Mouse (Mus musculus) right cerebral cortex, adult 2 months (tissue): ENCODE measurements at regions not wholly inside any gene's neighbourhood (a gene's known extent, or its start where the extent isn't known, plus 50 kb on each side); places are given as distances from the start of the nearest gene placed in this dataset.

Source experiments
- DNase-seq, 2 experiments: peaks; one replicate each; pipeline ENCODE4 v3.0.0; 2021 to 2022; ENCODE audit warnings: low spot score in 2 of 2

DNA sequence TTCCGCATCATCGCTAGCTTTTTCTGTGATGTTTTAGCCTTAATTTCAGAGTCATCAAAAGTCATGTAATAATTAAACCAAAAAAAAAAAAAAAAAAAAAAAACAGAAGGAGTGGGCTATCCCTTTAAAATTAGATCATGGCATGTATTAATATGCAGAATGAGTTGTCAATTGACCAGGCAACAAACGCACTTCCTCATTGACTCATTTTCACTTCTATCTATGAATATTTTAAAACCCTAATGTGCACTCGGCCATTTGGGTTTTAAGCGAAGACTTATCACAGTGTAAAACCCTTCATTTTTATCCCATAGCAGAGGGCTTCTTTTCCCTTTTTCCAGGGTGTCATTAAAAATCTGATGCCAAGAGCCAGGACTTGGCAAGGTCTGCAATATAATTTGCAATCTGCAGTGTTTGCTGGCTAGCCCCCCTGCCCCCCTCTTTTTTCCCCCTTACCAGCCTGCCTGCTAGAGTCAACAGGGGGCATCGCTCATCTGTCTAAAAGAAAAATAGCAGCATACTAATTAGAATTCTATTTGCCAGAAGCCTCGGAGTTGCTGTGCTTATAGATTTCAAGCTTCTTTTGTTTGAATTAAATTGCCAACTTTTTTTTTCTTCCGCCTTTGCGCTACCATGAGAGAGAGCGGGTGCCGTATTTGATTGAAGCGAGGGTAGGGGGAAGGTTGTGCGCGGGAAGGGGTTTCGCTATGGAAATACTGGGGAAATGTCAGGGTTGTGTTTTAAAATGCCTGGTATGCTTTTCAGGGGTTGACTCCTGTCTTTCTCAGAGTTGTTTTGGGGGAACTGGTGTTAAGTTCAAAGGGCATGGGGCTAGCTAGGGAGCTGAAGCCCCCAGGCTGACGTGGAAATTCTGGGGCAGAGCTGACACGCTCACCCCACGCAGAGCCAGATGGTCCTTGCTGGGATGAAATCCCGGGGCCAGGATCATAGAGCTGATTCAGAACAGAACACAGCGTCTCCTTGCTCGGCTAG, 248.3 kb downstream of the Nr2f2 start:
- peak in 1 of 2 experiments; percentile 8 for DNase-seq

DNA sequence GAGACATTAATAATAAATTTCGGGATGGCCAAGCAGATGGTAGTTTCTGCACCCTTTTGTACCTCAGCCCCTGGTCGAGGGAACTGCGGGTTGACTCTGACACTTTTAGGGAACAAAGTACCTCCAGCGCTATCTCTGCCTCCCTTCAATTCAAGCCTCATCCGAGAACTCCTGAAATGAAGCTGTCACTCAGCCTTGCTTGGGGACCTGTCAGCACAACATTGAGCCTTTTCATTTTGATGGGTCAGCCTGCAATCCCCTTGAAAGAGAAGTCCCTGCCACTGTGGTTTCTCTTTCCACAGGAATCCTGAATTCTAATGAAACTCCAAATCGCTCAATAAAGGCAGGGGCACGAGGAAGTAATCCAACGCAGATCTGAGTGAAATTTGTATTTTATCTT, 257.5 kb downstream of the Nr2f2 start:
- no peak for DNase-seq

DNA sequence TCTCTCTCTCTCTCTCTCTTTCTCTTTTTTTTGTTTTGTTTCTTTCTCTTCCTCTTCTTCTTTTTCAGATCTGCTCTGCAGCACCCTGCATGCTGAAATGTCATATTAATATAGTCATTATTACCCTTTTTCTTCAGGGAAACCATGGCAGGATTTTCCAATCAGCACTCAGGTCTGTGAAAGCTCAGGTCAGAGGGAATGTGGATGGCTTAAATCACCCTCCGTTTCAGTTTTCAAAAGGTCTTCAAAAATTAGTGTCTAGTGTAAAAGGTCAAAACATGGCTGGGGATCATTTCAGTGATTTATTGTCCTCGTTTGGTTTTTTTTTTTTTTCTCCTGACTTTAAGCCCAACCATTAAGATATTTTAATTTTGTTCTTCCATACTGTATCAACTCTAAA, 261.5 kb downstream of the Nr2f2 start:
- no peak for DNase-seq

DNA sequence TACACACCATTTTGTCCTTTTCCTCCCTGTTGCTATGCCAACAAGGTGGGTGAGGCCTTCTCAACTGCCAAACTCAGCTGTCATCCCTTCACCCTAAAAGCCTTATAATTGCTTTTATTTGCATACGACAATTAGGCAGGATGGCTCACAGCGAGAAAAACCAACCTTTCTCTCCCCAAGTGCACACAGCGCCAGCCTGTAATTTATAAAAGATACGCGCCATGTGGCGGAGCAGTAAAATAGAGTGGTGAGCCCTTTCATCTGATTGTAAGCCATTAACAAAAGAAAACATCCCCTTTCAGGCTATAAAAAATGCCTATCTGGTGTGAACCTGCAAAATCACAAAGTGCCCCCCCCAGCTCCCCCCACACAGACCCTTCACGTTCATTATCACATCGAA, 262.0 kb downstream of the Nr2f2 start:
- no peak for DNase-seq

DNA sequence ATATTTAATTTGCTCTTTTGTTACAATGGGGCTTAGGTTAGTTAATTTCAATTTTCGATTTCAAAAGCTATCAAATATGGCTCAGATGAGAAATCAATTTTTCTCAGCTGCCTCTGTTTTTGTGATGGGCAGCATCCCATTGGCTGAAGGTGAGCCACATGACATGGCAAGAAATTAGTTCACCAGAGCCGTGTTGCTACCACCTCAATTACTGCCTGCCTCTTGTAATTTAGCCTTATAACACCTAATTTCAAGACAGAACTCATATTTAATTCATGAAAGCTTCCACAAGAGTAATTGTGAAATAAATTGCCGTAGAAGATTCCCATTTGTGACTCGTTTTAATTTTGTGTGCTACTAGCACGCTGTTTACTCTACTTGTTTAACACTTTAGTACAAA, 262.9 kb downstream of the Nr2f2 start:
- DNase-seq, result no peak

DNA sequence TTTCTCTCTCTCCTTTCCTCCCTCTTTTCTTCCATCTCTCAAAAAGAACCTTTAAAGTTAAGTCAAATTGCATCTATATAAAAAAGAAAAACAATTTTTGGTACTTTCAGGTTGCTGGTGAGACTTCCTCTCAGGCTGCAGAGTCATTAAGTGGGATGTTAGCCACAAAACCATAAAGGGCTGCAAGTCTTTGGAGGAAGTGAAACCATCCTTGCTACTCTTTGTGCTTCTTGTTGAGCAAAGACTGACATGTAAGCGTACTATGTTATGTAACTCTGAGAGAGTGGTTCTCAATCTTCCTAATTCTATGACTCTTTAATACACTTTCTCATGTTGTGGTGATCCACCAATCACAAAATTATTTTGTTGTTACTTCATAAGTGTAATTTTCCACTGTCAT, 267.5 kb downstream of the Nr2f2 start:
- no peak for DNase-seq

DNA sequence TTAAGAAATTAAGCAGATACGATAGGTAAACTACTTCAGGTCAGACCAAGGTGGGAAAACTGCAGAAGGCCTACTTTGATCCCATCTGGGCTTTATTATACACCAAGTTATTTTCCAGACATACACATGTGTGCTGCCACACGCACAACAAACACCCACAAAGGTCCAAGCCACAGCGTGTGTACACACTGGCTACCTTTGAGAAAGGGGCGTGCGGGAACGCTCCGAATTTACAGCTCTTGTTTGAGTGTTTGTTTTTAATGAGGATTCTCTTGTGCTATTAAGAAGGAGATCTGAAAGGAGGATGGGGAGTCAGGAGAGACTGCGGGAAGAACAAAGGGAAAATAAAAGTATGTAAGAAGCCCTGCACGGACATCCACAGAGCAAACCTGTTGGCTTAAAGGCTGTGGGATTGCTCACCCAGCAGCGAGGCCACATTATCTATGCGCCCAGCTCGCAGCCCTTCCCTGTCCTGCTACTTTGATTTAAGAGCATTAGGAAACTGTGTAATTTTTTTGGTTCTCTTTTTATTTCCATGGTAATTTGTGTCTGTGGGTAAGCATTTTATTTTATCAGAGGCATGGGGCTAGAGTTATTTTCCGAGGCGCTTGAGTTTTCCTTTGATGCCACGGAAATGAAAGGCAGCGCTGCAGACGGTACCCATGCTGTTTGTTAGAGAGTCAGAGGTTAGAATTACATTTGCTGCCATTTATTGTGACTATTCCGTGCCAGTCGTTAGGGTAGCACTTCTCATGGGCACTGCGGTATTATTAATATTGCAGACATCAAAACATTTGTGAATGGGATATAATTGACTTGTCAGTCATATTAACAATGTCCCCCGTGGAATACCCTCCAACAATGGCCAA, 272.4 kb downstream of the Nr2f2 start:
- DNase-seq, result no peak

DNA sequence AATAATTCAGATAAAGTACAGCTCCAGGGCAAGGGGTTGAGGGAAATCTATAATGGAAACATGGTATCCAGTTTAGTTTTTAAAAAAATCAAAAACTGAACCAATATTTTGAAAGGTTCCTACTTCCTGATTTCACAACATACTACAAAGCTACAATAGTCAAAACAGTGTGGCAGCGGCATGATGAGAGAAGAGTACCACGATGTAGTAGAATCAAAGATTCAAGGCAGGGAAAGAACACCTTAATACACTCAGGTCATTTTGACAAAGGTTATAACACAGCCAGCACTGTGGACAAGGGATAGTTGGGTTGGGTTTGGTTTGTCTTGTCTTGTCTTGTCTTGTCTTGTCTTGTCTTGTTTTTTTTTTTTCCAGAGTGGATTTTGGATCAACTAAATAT, 274.4 kb downstream of the Nr2f2 start:
- no peak for DNase-seq

DNA sequence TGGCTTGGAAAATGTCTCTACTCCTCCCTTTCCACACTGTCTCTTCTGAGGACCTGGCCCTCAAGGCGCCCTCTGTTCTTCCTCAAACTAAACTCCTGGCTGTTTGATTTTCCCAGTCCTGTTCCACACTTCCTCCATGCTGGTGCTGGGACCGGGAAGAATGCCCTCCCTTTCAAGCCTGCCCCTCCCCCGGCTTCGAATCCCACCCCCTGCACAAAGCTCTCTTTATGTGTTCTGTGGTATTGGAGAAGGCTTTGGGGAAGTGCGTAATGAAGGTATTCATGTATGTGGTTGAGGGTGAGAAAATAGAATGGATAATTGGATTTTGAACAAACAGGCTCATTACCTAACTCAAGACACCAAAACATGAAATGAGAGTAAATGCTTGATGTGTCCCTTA, 277.4 kb downstream of the Nr2f2 start:
- no peak for DNase-seq

DNA sequence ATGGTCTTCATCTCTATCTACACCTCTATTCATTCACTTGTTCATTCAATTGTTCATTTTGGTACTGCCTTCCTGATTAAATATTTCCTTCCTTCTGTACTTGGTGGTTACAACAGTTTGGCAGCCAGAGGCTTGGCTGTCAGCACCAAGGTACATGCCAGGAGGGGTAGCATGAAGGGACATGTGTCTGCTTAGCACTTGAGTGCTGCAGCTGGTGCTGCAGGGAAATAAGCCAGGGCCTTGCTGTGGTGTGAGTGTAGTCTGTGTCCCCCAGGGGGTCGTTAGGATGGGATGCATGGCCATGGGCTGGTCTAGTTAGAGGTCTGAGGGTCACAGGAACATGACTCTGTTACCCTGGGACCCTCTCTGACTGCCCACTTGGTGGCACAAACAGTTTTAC, 296.9 kb downstream of the Nr2f2 start:
- no peak for DNase-seq

DNA sequence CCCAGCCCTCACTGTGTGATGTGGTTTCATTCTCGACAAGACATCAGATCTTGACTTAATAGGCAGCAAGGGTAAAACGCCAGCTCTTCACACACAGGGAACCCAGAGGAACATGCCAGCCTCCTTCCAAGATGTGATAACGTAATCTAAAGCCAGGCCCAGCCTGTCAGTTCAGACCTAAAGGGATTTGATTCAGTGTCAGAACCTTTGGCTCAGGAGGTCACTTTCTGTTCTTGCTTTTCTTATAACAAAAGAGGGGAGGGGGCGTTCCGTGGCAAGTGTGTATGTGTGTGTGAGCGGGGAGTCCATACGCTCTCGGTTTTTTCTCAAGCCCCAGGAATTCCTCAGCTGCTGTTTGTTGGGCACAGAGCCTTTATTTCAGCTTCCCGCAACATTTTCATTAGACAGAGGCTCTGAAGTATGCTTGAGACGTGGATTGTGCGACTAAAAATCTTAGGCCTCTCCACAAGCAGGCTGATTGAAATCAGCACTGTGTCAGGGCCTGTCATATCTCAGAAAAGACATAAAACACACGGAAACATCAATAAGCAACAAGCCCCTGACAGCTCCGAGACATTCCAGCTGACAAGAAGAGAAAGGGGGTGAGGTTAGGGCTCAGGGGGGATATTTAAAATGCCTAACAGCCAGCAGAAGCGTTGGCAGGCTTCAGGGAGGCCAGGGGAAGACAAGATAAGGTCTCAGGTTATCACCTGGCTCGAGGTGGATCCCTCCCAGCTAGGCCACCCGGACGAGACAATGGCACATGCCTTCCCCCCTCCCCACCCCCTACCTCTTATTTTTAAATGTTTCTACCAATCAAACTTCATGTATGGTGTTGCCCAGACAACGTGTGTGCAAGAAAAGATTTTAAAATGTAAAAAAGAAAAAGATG, 298.5 kb downstream of the Nr2f2 start:
- DNase-seq, result no peak

DNA sequence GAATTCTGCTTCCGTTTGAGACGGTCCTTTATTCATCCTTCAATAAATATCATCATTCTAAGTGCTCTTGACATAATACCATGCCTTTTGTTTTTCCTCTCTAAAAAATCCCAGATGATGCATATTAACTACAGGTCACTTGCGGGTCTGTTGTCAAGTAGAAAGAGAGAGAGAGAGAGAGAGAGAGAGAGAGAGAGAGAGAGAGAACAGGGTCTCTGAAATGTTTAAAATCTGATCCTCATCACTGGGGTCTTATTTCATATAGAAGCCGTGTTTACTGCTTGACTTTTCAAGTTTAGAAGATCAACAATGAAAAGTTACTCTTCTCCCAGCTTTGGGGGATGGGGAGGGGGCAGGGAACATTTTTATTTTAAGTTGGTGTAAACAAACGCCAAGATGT, 299.5 kb downstream of the Nr2f2 start:
- DNase-seq, result no peak

DNA sequence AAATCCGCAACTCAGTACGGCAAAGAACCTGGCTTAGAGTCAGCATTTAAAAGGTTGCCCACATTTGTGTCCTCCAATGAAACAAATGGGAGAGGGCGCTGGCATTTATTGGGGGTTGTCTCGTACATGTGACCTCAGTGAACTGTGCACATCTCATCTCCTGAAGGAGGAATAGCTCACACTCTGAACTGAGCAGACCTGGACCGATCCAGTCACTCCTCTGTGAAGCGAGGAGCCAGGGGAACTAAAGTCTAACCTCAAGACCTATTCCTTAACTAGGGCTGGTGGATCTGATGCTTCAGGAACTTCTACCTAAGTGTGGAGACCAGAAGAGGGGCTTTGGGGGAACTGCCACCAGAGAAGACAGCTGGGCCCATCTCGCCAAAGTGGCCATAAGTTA, 300.1 kb downstream of the Nr2f2 start:
- DNase-seq, result no peak

DNA sequence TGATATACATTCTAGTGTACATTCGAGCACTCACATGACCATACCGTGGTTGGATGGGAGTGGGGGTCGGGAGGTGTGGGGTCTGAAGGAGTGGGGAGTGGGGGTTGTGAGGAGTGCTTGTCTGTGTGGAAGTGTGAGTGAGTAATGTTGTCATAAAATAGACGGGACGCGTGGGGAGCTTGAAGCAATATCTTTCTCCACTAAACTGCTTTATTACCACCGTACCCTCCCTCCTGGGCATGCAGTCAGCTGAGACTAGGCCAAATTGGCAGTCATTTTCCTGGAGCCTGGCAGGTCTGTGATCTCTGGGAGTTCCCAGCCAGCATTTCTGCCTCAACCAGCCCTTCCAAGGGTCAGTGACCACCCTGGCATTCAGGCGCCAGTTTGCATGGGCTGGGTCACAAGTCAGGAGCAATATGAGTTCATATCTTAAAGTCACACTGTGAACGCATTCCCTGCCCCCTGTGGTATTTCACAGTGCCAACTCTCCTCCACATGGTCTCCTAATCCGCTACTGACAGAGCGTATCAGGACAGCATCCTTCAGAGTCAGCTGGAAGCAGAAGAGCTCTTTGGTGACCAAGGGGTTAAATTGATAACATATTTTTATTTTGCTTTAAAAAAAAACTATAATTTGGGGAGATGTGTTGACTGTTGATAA, 300.9 kb downstream of the Nr2f2 start:
- DNase-seq, result no peak

DNA sequence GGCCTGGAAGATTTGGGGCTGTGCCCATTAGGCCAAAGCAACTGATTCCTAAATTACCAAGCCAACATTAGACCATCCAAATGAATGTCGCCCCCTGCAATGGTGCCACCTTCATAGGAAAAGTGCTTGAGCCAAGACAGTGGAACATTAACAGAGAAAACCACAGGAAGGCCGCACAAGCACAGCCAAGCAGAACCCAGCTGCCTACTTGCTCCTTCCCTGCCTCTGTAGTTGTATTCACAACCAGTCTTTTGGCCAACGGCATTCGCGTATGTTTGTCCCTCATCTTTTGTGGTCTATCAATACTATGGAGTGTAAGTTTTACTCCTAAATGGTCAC, 319.2 kb downstream of the Nr2f2 start:
- no peak for DNase-seq

DNA sequence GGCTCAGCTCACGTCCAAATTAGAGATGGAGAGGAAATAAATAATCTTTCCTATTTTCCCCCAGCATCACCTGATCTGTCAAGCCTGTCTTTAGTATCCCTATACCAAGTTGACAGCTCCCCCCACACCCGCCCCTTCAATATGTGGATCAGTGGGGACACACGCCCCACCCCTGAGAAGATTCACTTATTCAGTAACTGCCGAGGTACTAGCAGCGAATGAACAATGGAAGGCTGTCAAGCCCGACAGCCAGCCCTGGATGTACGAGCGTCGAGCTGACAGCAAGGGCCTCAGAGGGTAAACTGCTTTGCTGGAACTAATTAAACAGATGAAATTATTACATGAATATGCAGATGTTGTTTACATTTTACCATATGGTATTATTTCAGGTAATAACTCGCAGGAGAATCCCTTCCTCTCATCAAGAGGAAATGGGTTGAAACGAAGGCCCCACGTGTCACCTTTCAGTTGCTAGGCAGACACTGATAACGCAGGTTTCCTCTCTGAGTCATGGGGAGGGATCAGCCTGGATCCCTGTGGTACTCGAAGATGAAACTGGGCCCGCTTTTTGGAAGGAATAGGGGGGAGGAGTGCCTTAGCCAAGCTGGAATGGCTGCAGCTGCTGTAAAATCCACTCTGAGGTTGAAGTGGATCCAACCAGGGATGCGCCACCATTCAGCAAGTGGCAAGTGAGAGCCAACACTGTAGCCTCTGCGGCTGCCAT, 319.7 kb downstream of the Nr2f2 start:
- no peak for DNase-seq

DNA sequence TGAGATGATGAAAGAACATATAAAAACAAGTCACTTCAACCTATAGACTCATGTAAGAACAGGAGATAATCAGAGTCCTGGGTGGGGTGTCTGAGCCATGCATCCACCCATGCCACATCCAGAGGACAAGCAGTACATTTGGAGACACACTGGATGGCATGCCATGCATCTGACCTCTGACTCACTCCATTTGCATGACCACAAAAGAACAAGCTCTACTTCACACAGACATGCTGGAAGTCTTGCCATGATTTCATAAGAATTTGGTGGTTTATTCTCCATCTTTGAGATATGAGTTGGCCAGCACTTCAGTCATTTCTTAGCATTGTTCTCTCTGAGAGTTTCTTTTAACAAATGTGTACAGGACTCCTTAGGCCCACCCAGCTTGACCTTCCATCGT, 329.5 kb downstream of the Nr2f2 start:
- DNase-seq, result no peak

DNA sequence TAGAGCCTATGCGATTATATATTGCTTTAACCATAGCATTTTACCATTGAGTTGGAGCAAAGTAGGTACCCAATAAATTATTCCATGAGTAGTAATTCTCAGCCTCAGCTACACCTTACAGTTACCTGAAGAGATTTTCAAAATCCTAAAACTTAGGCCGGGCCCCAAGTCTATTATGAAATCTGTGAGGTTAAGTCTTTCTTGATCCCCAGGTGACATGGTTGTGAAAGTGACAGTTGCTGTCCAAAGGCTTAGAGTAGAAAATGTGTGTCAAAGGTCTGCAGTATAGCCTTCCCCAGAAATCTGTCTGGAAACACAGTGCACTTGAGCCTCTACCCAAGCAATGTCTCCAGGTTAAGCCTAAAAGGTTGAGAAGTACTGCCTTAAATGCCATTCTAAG, 333.7 kb downstream of the Nr2f2 start:
- DNase-seq, result no peak

DNA sequence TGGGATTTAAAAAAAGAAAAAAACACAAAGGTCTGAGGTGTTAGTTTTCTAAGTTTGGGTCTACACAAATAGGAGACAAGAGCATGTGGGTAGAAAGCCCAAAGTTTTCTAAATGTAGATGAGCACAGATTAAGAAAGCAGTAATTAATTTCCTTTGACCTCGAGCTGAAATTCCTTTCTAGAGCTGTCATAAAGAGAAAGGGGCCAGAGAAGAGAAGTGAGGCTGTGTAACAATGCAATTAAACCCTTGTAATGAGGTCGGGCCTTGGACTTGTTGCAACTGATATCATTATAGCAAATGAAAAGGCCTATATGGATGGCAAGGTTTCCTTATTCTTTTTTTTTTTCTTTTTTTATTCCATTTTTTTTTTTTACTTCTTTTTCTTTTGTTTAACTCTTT, 337.2 kb downstream of the Nr2f2 start:
- no peak for DNase-seq

DNA sequence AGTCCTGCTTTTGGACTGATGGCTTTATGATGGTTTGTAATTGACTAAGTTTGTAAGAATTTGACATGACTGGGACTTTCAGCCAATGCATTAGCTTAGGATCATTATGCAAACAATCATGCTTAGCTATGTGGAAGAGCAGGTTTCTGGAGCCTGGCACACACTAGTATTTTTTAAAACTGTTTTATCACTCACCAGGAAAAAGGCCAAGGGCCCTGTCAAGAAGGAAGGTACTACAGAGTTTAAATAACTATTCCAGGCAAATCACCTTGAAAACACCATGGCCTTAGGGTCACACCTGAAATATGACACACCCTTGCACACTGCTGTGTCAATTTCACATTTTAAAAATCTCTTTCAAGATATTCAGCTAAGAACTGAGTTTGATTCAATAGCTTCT, 341.0 kb downstream of the Nr2f2 start:
- no peak for DNase-seq

DNA sequence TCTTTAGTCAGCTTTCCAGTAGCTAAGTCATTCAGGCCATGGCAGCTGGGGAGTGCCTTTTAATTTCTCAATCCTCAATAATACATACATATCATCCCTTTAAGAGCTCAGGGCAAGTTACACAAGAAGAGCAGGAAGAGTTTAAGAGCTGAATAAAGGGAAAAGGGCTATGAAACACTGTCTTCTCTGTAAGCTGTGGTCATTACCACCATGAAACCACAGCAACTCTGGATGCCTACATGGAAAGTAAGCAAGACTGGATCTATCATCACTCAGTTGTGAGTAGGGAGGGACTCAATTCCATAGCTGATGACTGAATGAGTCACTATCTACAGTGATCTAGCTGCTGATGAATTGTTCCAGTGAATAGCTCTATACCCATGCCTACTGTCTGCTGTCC, 349.9 kb downstream of the Nr2f2 start:
- no peak for DNase-seq
